Mouse (Mus musculus): ENCODE data around the gene Rabep1. TPM values are rescaled to one million over a fixed set of nuclear protein-coding genes. Genes with fewer than 3 reads are reported as not detected.

The Rabep1 gene
- polyA plus RNA-seq, 1 experiment from 2014 or later, result 27.7 TPM

GRCm38 (mm10) chr11:70815498-70816078 is 29.0 kb upstream of the Rabep1 start:
- Histone ChIP-seq H3K9ac (ENCODE audit: low read length) (no peak overlapping the region), H3K27ac (replicated peaks in 1 of 2; ENCODE audit: control insufficient read depth in 1 of 2, insufficient read depth in 1 of 2, low read depth in 2 of 2, low read length in 2 of 2) (no peak overlapping the region), H3K9me3 (ENCODE audit: control insufficient read depth, low read length) (no peaks in the 10 kb centered on the region), H3K4me1 (ENCODE audit: control insufficient read depth in 2 of 2, insufficient read depth in 2 of 2, low read length in 2 of 2) (no peaks in the 10 kb centered on the region), H3K36me3 (ENCODE audit: control insufficient read depth, insufficient read depth, low read length) (no peaks in the 10 kb centered on the region), H3K4me2 (ENCODE audit: low read length) (no peak overlapping the region), H3K27me3 (ENCODE audit: control insufficient read depth, insufficient read depth, low read length) (no peaks in the 10 kb centered on the region), H3K4me3 (ENCODE audit: control insufficient read depth in 1 of 2, insufficient read depth in 1 of 2, low read depth in 1 of 2, low read length in 2 of 2) (no peak overlapping the region)
- 23% methylated on average over 6 of the region's 6 CpGs for WGBS
- ATAC-seq (ENCODE audit: insufficient number of reproducible peaks, insufficient read depth, low FRiP score, low read depth), result no peak

GRCm38 (mm10) chr11:70816770-70817169 is 27.8 kb upstream of the Rabep1 start:
- Histone ChIP-seq H3K4me1 (ENCODE audit: control insufficient read depth in 2 of 2, insufficient read depth in 2 of 2, low read length in 2 of 2) (peaks cover 0 to under 1% of the 10 kb centered on the region in 2 experiments; a peak in 2 of 4 replicates), H3K4me2 (ENCODE audit: low read length) (no peak overlapping the region), H3K4me3 (ENCODE audit: control insufficient read depth in 1 of 2, insufficient read depth in 1 of 2, low read depth in 1 of 2, low read length in 2 of 2) (no peak overlapping the region), H3K27ac (replicated peaks in 1 of 2; ENCODE audit: control insufficient read depth in 1 of 2, insufficient read depth in 1 of 2, low read depth in 2 of 2, low read length in 2 of 2) (no peak overlapping the region), H3K36me3 (ENCODE audit: control insufficient read depth, insufficient read depth, low read length) (no peaks in the 10 kb centered on the region), H3K27me3 (ENCODE audit: control insufficient read depth, insufficient read depth, low read length) (no peaks in the 10 kb centered on the region), H3K9ac (ENCODE audit: low read length) (no peak overlapping the region), H3K9me3 (ENCODE audit: control insufficient read depth, low read length) (no peaks in the 10 kb centered on the region)
- 53% methylated on average over 4 of the region's 4 CpGs for WGBS
- ATAC-seq (ENCODE audit: insufficient number of reproducible peaks, insufficient read depth, low FRiP score, low read depth), result no peak

- Histone ChIP-seq H3K4me2 (ENCODE audit: low read length) (no peak overlapping the region), H3K9ac (ENCODE audit: low read length) (no peak overlapping the region), H3K27me3 (ENCODE audit: control insufficient read depth, insufficient read depth, low read length) (no peaks in the 10 kb centered on the region), H3K27ac (replicated peaks in 1 of 2; ENCODE audit: control insufficient read depth in 1 of 2, insufficient read depth in 1 of 2, low read depth in 2 of 2, low read length in 2 of 2) (no peak overlapping the region), H3K4me3 (ENCODE audit: control insufficient read depth in 1 of 2, insufficient read depth in 1 of 2, low read depth in 1 of 2, low read length in 2 of 2) (no peak overlapping the region), H3K9me3 (ENCODE audit: control insufficient read depth, low read length) (no peaks in the 10 kb centered on the region), H3K4me1 (ENCODE audit: control insufficient read depth in 2 of 2, insufficient read depth in 2 of 2, low read length in 2 of 2) (peaks cover 4 to 7% of the 10 kb centered on the region in 2 experiments), H3K36me3 (ENCODE audit: control insufficient read depth, insufficient read depth, low read length) (no peaks in the 10 kb centered on the region)
- 83% methylated on average over 8 of the region's 8 CpGs for WGBS
- ATAC-seq (ENCODE audit: insufficient number of reproducible peaks, insufficient read depth, low FRiP score, low read depth), result no peak
Measured at GRCm38 (mm10) chr11:70820120-70820519, 24.5 kb upstream of the Rabep1 start.

GRCm38 (mm10) chr11:70821728-70822591 is 22.6 kb upstream of the Rabep1 start:
- Histone ChIP-seq H3K9me3 (ENCODE audit: control insufficient read depth, low read length) (no peaks in the 10 kb centered on the region), H3K27me3 (ENCODE audit: control insufficient read depth, insufficient read depth, low read length) (no peaks in the 10 kb centered on the region), H3K27ac (replicated peaks in 1 of 2; ENCODE audit: control insufficient read depth in 1 of 2, insufficient read depth in 1 of 2, low read depth in 2 of 2, low read length in 2 of 2) (no peak overlapping the region), H3K4me2 (ENCODE audit: low read length) (peak overlapping the region; percentile 4; the same call in 1 of the 2 replicates), H3K4me1 (ENCODE audit: control insufficient read depth in 2 of 2, insufficient read depth in 2 of 2, low read length in 2 of 2) (peaks cover 4 to 7% of the 10 kb centered on the region in 2 experiments), H3K9ac (ENCODE audit: low read length) (no peak overlapping the region), H3K4me3 (ENCODE audit: control insufficient read depth in 1 of 2, insufficient read depth in 1 of 2, low read depth in 1 of 2, low read length in 2 of 2) (no peak overlapping the region), H3K36me3 (ENCODE audit: control insufficient read depth, insufficient read depth, low read length) (no peaks in the 10 kb centered on the region)
- WGBS, result 41% methylated on average over 17 of the region's 17 CpGs
- ATAC-seq (ENCODE audit: insufficient number of reproducible peaks, insufficient read depth, low FRiP score, low read depth), result no peak; the same call in 1 of the 2 replicates

- Histone ChIP-seq H3K4me1 (ENCODE audit: control insufficient read depth in 2 of 2, insufficient read depth in 2 of 2, low read length in 2 of 2) (peaks cover 4 to 7% of the 10 kb centered on the region in 2 experiments), H3K4me3 (ENCODE audit: control insufficient read depth in 1 of 2, insufficient read depth in 1 of 2, low read depth in 1 of 2, low read length in 2 of 2) (no peak overlapping the region), H3K27ac (replicated peaks in 1 of 2; ENCODE audit: control insufficient read depth in 1 of 2, insufficient read depth in 1 of 2, low read depth in 2 of 2, low read length in 2 of 2) (no peak overlapping the region), H3K9me3 (ENCODE audit: control insufficient read depth, low read length) (no peaks in the 10 kb centered on the region), H3K9ac (ENCODE audit: low read length) (no peak overlapping the region), H3K36me3 (ENCODE audit: control insufficient read depth, insufficient read depth, low read length) (no peaks in the 10 kb centered on the region), H3K27me3 (ENCODE audit: control insufficient read depth, insufficient read depth, low read length) (no peaks in the 10 kb centered on the region), H3K4me2 (ENCODE audit: low read length) (no peak overlapping the region)
- WGBS, result 77% methylated on average over 2 of the region's 2 CpGs
- no peak for ATAC-seq (ENCODE audit: insufficient number of reproducible peaks, insufficient read depth, low FRiP score, low read depth)
Measured at GRCm38 (mm10) chr11:70826207-70826606, 18.4 kb upstream of the Rabep1 start.

- H3K4me2 ChIP-seq (ENCODE audit: low read length), result no peak overlapping the region
- no peaks in the 10 kb centered on the region for H3K36me3 ChIP-seq (ENCODE audit: control insufficient read depth, insufficient read depth, low read length)
- H3K4me3 ChIP-seq (ENCODE audit: control insufficient read depth in 1 of 2, insufficient read depth in 1 of 2, low read depth in 1 of 2, low read length in 2 of 2), result no peak overlapping the region
- ATAC-seq (ENCODE audit: insufficient number of reproducible peaks, insufficient read depth, low FRiP score, low read depth), result no peak
- H3K9me3 ChIP-seq (ENCODE audit: control insufficient read depth, low read length), result peaks cover 4% of the 10 kb centered on the region
- no peaks in the 10 kb centered on the region for H3K27me3 ChIP-seq (ENCODE audit: control insufficient read depth, insufficient read depth, low read length)
- H3K9ac ChIP-seq (ENCODE audit: low read length), result no peak overlapping the region
- H3K27ac ChIP-seq (replicated peaks in 1 of 2; ENCODE audit: control insufficient read depth in 1 of 2, insufficient read depth in 1 of 2, low read depth in 2 of 2, low read length in 2 of 2), result no peak overlapping the region
- WGBS, result 82% methylated on average over 11 of the region's 11 CpGs
- no peaks in the 10 kb centered on the region for H3K4me1 ChIP-seq (ENCODE audit: control insufficient read depth in 2 of 2, insufficient read depth in 2 of 2, low read length in 2 of 2)
Measured at GRCm38 (mm10) chr11:70828975-70829615, 15.5 kb upstream of the Rabep1 start.

- H3K4me3 ChIP-seq (ENCODE audit: control insufficient read depth in 1 of 2, insufficient read depth in 1 of 2, low read depth in 1 of 2, low read length in 2 of 2), result no peak overlapping the region
- H3K4me2 ChIP-seq (ENCODE audit: low read length), result no peak overlapping the region
- H3K9ac ChIP-seq (ENCODE audit: low read length), result no peak overlapping the region
- no peak for ATAC-seq (ENCODE audit: insufficient number of reproducible peaks, insufficient read depth, low FRiP score, low read depth)
- H3K27ac ChIP-seq (replicated peaks in 1 of 2; ENCODE audit: control insufficient read depth in 1 of 2, insufficient read depth in 1 of 2, low read depth in 2 of 2, low read length in 2 of 2), result no peak overlapping the region
- no peaks in the 10 kb centered on the region for H3K36me3 ChIP-seq (ENCODE audit: control insufficient read depth, insufficient read depth, low read length)
- H3K4me1 ChIP-seq (ENCODE audit: control insufficient read depth in 2 of 2, insufficient read depth in 2 of 2, low read length in 2 of 2), result no peaks in the 10 kb centered on the region
- H3K9me3 ChIP-seq (ENCODE audit: control insufficient read depth, low read length), result peaks cover 4% of the 10 kb centered on the region
- WGBS, result 51% methylated on average over 3 of the region's 3 CpGs
- no peaks in the 10 kb centered on the region for H3K27me3 ChIP-seq (ENCODE audit: control insufficient read depth, insufficient read depth, low read length)
Measured at GRCm38 (mm10) chr11:70831201-70831600, 13.4 kb upstream of the Rabep1 start.
